Mouse (Mus musculus): ENCODE data around the gene Rasl11b. TPM values are rescaled to one million over a fixed set of nuclear protein-coding genes. Genes with fewer than 3 reads are reported as not detected.

The Rasl11b gene
- polyA plus RNA-seq, 1 experiment from 2014 or later: 134 TPM

- Histone ChIP-seq H3K27me3 (peaks cover 3% of the 10 kb centered on the region; the same call in 1 of the 2 replicates), H3K4me1 (peaks cover 32% of the 10 kb centered on the region), H3K9ac (no peak overlapping the region), H3K4me3 (no peak overlapping the region), H3K9me3 (no peaks in the 10 kb centered on the region), H3K36me3 (no peaks in the 10 kb centered on the region), H3K27ac (no peak overlapping the region), H3K4me2 (replicated peaks) (no peak overlapping the region)
- no peak for ATAC-seq (ENCODE audit: insufficient number of reproducible peaks, insufficient read depth, low FRiP score, low TSS enrichment)
- WGBS: 44% methylated on average over 9 of the region's 9 CpGs
These were observed 5.5 kb upstream of the Rasl11b start for GRCm38 (mm10) chr5:74189484-74190160.

- H3K4me1 ChIP-seq: peaks cover 34% of the 10 kb centered on the region
- no peak for ATAC-seq (ENCODE audit: insufficient number of reproducible peaks, insufficient read depth, low FRiP score, low TSS enrichment)
- H3K9me3 ChIP-seq: no peaks in the 10 kb centered on the region
- no peak overlapping the region for H3K9ac ChIP-seq
- no peak overlapping the region for H3K4me3 ChIP-seq
- H3K27ac ChIP-seq: no peak overlapping the region
- no peak overlapping the region for H3K4me2 ChIP-seq (replicated peaks)
- peaks cover 3% of the 10 kb centered on the region; the same call in 1 of the 2 replicates for H3K27me3 ChIP-seq
- 42% methylated on average over 9 of the region's 9 CpGs for WGBS
- no peaks in the 10 kb centered on the region for H3K36me3 ChIP-seq
These were observed 5.0 kb upstream of the Rasl11b start for GRCm38 (mm10) chr5:74190161-74190491.

- no peak overlapping the region for H3K4me2 ChIP-seq (replicated peaks)
- no peak overlapping the region for H3K4me3 ChIP-seq
- H3K9me3 ChIP-seq: no peaks in the 10 kb centered on the region
- WGBS: 71% methylated on average over 5 of the region's 5 CpGs
- no peak for ATAC-seq (ENCODE audit: insufficient number of reproducible peaks, insufficient read depth, low FRiP score, low TSS enrichment)
- no peak overlapping the region for H3K27ac ChIP-seq
- H3K9ac ChIP-seq: no peak overlapping the region
- peaks cover 3% of the 10 kb centered on the region; the same call in 1 of the 2 replicates for H3K27me3 ChIP-seq
- H3K36me3 ChIP-seq: no peaks in the 10 kb centered on the region
- peaks cover 34% of the 10 kb centered on the region for H3K4me1 ChIP-seq
These were observed 4.2 kb upstream of the Rasl11b start for GRCm38 (mm10) chr5:74190911-74191310.

- Histone ChIP-seq H3K27me3 (peaks cover 3% of the 10 kb centered on the region; the same call in 1 of the 2 replicates), H3K4me3 (no peak overlapping the region), H3K9ac (no peak overlapping the region), H3K4me1 (peaks cover 48% of the 10 kb centered on the region), H3K9me3 (no peaks in the 10 kb centered on the region), H3K4me2 (replicated peaks) (0 out of 2 replicates have a peak overlapping the region, but pooled peaks have one; percentile 94), H3K36me3 (peaks cover 9% of the 10 kb centered on the region), H3K27ac (peak overlapping the region; percentile 95; the same call in 1 of the 2 replicates)
- WGBS: 35% methylated on average over 2 of the region's 2 CpGs
- ATAC-seq (ENCODE audit: insufficient number of reproducible peaks, insufficient read depth, low FRiP score, low TSS enrichment): no peak
These were observed 2.1 kb upstream of the Rasl11b start for GRCm38 (mm10) chr5:74193008-74193407.

GRCm38 (mm10) chr5:74193626-74194025 is 1.5 kb upstream of the Rasl11b start:
- no peak for ATAC-seq (ENCODE audit: insufficient number of reproducible peaks, insufficient read depth, low FRiP score, low TSS enrichment)
- no peak overlapping the region for H3K4me3 ChIP-seq
- H3K36me3 ChIP-seq: peaks cover 15% of the 10 kb centered on the region
- H3K4me1 ChIP-seq: peaks cover 55% of the 10 kb centered on the region
- peak overlapping the region; percentile 94 for H3K4me2 ChIP-seq (replicated peaks)
- no peaks in the 10 kb centered on the region for H3K9me3 ChIP-seq
- no peaks in the 10 kb centered on the region for H3K27me3 ChIP-seq
- no peak overlapping the region for H3K9ac ChIP-seq
- WGBS: 23% methylated on average over 7 of the region's 7 CpGs
- peak overlapping the region; percentile 95 for H3K27ac ChIP-seq

GRCm38 (mm10) chr5:74194027-74194840 is 852 bp upstream of the Rasl11b start:
- peak overlapping the region; percentile 95 for H3K27ac ChIP-seq
- ATAC-seq (ENCODE audit: insufficient number of reproducible peaks, insufficient read depth, low FRiP score, low TSS enrichment): no peak
- 19% methylated on average over 16 of the region's 16 CpGs for WGBS

GRCm38 (mm10) chr5:74195614-74196306 is 674 bp downstream of the Rasl11b start:
- H3K36me3 ChIP-seq: peaks cover 34% of the 10 kb centered on the region
- H3K4me1 ChIP-seq: peaks cover 63% of the 10 kb centered on the region
- no peaks in the 10 kb centered on the region for H3K9me3 ChIP-seq
- peak overlapping the region; percentile 95 for H3K27ac ChIP-seq
- H3K9ac ChIP-seq: peak overlapping the region; percentile 98
- H3K4me2 ChIP-seq (replicated peaks): peak overlapping the region; percentile 94
- H3K27me3 ChIP-seq: no peaks in the 10 kb centered on the region
- ATAC-seq (ENCODE audit: insufficient number of reproducible peaks, insufficient read depth, low FRiP score, low TSS enrichment): no peak; the same call in 1 of the 2 replicates
- under 1% methylated on average over 27 of the region's 27 CpGs for WGBS
- H3K4me3 ChIP-seq: peak overlapping the region; percentile 99

More at GRCm38 (mm10) chr5:74194027-74194840, 852 bp upstream of the Rasl11b start:
- H3K9ac ChIP-seq: peak overlapping the region; percentile 67
- H3K4me1 ChIP-seq: peaks cover 60% of the 10 kb centered on the region
- peaks cover 21% of the 10 kb centered on the region for H3K36me3 ChIP-seq
- no peaks in the 10 kb centered on the region for H3K9me3 ChIP-seq
- no peaks in the 10 kb centered on the region for H3K27me3 ChIP-seq
- peak overlapping the region; percentile 94 for H3K4me2 ChIP-seq (replicated peaks)
- H3K4me3 ChIP-seq: peak overlapping the region; percentile 99

- no peak for ATAC-seq (ENCODE audit: insufficient number of reproducible peaks, insufficient read depth, low FRiP score, low TSS enrichment)
- peak overlapping the region; percentile 98 for H3K9ac ChIP-seq
These were observed 1.2 kb downstream of the Rasl11b start for GRCm38 (mm10) chr5:74196307-74196618.

GRCm38 (mm10) chr5:74197541-74198330 is 2.6 kb downstream of the Rasl11b start:
- peak overlapping the region; percentile 95 for H3K27ac ChIP-seq
- peaks cover 34% of the 10 kb centered on the region for H3K36me3 ChIP-seq
- ATAC-seq (ENCODE audit: insufficient number of reproducible peaks, insufficient read depth, low FRiP score, low TSS enrichment): no peak
- WGBS: 69% methylated on average over 22 of the region's 22 CpGs
- H3K4me1 ChIP-seq: peaks cover 79% of the 10 kb centered on the region
- H3K4me3 ChIP-seq: peak overlapping the region; percentile 99
- H3K9ac ChIP-seq: peak overlapping the region; percentile 98
- peak overlapping the region; percentile 94 for H3K4me2 ChIP-seq (replicated peaks)
- no peaks in the 10 kb centered on the region for H3K27me3 ChIP-seq
- H3K9me3 ChIP-seq: no peaks in the 10 kb centered on the region

More at GRCm38 (mm10) chr5:74196307-74196618, 1.2 kb downstream of the Rasl11b start:
- no peaks in the 10 kb centered on the region for H3K9me3 ChIP-seq
- H3K4me3 ChIP-seq: peak overlapping the region; percentile 99
- H3K27ac ChIP-seq: peak overlapping the region; percentile 95
- 0% methylated on average over 4 of the region's 4 CpGs for WGBS
- peak overlapping the region; percentile 94 for H3K4me2 ChIP-seq (replicated peaks)
- no peaks in the 10 kb centered on the region for H3K27me3 ChIP-seq
- peaks cover 64% of the 10 kb centered on the region for H3K4me1 ChIP-seq
- peaks cover 34% of the 10 kb centered on the region for H3K36me3 ChIP-seq

- no peaks in the 10 kb centered on the region for H3K27me3 ChIP-seq
- peaks cover 34% of the 10 kb centered on the region for H3K36me3 ChIP-seq
- peak overlapping the region; percentile 98; the same call in 1 of the 2 replicates for H3K9ac ChIP-seq
- ATAC-seq (ENCODE audit: insufficient number of reproducible peaks, insufficient read depth, low FRiP score, low TSS enrichment): no peak
- H3K9me3 ChIP-seq: no peaks in the 10 kb centered on the region
- H3K27ac ChIP-seq: peak overlapping the region; percentile 95
- peak overlapping the region; percentile 94 for H3K4me2 ChIP-seq (replicated peaks)
- peaks cover 75% of the 10 kb centered on the region for H3K4me1 ChIP-seq
- peak overlapping the region; percentile 99 for H3K4me3 ChIP-seq
- 79% methylated on average over 11 of the region's 11 CpGs for WGBS
These were observed 3.4 kb downstream of the Rasl11b start for GRCm38 (mm10) chr5:74198446-74198845.

GRCm38 (mm10) chr5:74199793-74200192 is 4.7 kb downstream of the Rasl11b start:
- 79% methylated on average over 13 of the region's 13 CpGs for WGBS
- Histone ChIP-seq H3K9ac (no peak overlapping the region), H3K9me3 (no peaks in the 10 kb centered on the region), H3K27ac (peak overlapping the region; percentile 82), H3K4me2 (replicated peaks) (peak overlapping the region; percentile 94), H3K36me3 (peaks cover 34% of the 10 kb centered on the region), H3K4me3 (0 out of 2 replicates have a peak overlapping the region, but pooled peaks have one; percentile 9), H3K27me3 (no peaks in the 10 kb centered on the region), H3K4me1 (peaks cover 64% of the 10 kb centered on the region)
- ATAC-seq (ENCODE audit: insufficient number of reproducible peaks, insufficient read depth, low FRiP score, low TSS enrichment): no peak
